ENCODE assay signal across 23 mouse cellular contexts in the genomic region with DNA sequence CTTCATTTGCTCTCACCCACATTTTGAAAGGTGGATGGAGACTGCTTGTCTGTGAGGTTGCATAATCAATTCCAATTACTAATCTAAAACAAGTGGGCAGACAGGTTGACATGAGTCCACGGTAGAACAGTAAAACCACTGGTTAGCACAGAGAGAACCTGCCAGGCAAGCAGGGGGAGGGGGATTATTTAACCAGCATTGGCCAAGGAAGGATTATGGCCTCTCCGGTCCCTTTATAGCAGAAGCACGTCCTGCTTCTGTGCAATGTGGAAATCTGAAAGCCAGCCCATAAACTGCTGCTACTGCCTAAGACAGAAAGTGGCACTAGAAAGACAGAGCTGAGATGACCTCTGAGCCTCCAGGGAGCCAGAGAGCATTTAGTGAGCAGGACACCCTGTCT.
"Had no signal": no experiment of that assay in that cellular context is flagged by ENCODE, and none has a peak within 500 bp of the region (broad histone marks: within the 10 kb centered on the region; RNA-seq: fewer than 3 reads in every experiment).

No protein-coding gene starts in this region.

- H3K36me3 ChIP-seq: heart, embryonic 12.5 days; hindbrain, embryonic 10.5 days; hindbrain, embryonic 12.5 days; intestine, embryonic 15.5 days; limb, embryonic 13.5 days; limb, embryonic 15.5 days; liver, embryonic 12.5 days had no signal

- H3K27me3 ChIP-seq: heart, embryonic 12.5 days; hindbrain, embryonic 12.5 days; intestine, embryonic 15.5 days; limb, embryonic 13.5 days; limb, embryonic 15.5 days; liver, embryonic 12.5 days had no signal

- H3K9ac ChIP-seq: heart, embryonic 12.5 days; hindbrain, embryonic 12.5 days; hindbrain, embryonic 14.5 days; intestine, embryonic 15.5 days; limb, embryonic 13.5 days; limb, embryonic 15.5 days; liver, embryonic 12.5 days; liver, embryonic 14.5 days had no signal

- H3K9me3 ChIP-seq: heart, embryonic 12.5 days; hindbrain, embryonic 10.5 days; hindbrain, embryonic 12.5 days; intestine, embryonic 15.5 days; limb, embryonic 13.5 days; limb, embryonic 15.5 days; liver, embryonic 12.5 days had no signal

- H3K4me2 ChIP-seq: heart, embryonic 12.5 days; hindbrain, embryonic 12.5 days; hindbrain, embryonic 14.5 days; intestine, embryonic 15.5 days; limb, embryonic 13.5 days; limb, embryonic 15.5 days; liver, embryonic 12.5 days had no signal

- H3K4me3 ChIP-seq: heart, adult 2 months; heart, embryonic 12.5 days; hindbrain, embryonic 10.5 days; hindbrain, embryonic 12.5 days; intestine, embryonic 15.5 days; layer of hippocampus, adult 2 months; left cerebral cortex, adult 2 months; limb, embryonic 13.5 days; limb, embryonic 15.5 days; liver, embryonic 12.5 days had no signal

- H3K4me1 ChIP-seq: hindbrain, embryonic 12.5 days; intestine, embryonic 15.5 days; limb, embryonic 15.5 days; liver, embryonic 12.5 days had no signal

- DNase-seq: gastrocnemius, postnatal 14 days; gastrocnemius, postnatal 36 days; heart, adult 2 months; heart, postnatal 10 days; heart, postnatal 4 days; kidney, adult 18-20 months; kidney, adult 8-10 months; kidney, postnatal 25 days; kidney, postnatal 4 days had no signal

- H3K27ac ChIP-seq: heart, adult 2 months; hindbrain, embryonic 10.5 days; hindbrain, embryonic 12.5 days; hindbrain, embryonic 14.5 days; intestine, embryonic 15.5 days; kidney, postnatal 0 days; layer of hippocampus, adult 2 months; left cerebral cortex, adult 2 months; limb, embryonic 13.5 days; limb, embryonic 15.5 days; liver, embryonic 12.5 days; liver, embryonic 14.5 days had no signal

- ATAC-seq: hindbrain, embryonic 16.5 days; intestine, embryonic 15.5 days; intestine, postnatal 0 days; liver, embryonic 12.5 days had no signal
